Mouse (Mus musculus): Measurements from ENCODE around the gene Tecr. TPM values are rescaled to one million over a fixed set of nuclear protein-coding genes. Genes with fewer than 3 reads are reported as not detected.
"Not testable (repeated sequence)": the region's sequence is repeated elsewhere in the genome, so short reads cannot be mapped to it uniquely, and the experiment has no call there.

Gene Tecr
- polyA plus RNA-seq, 1 experiment from 2014 or later, result 349 TPM

DNA sequence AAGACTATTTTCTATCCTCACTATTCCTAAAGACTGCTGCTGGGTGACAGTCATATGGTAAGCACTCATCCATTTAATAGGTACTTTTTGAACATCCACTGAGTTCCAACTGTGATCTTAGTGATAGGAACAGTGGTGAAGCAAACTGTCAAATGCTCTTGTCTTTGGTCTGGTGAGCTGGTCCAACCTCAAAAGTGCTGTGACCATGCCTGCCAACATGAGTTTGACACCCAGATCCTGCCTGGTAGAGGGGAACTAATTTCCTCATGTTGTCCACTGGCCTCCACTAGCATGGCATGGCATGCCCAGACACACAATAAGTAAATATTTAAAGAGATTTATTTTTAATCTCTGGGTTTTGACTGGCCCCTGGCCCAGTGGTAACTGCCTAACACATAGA, 8.9 kb upstream of the Tecr start:
- Histone ChIP-seq H3K9ac (no peak overlapping the region), H3K4me1 (replicated peaks) (no peaks in the 10 kb centered on the region)
- ATAC-seq (replicated peaks; ENCODE audit: insufficient number of reproducible peaks, insufficient read depth, low FRiP score, low read depth), result no peak

DNA sequence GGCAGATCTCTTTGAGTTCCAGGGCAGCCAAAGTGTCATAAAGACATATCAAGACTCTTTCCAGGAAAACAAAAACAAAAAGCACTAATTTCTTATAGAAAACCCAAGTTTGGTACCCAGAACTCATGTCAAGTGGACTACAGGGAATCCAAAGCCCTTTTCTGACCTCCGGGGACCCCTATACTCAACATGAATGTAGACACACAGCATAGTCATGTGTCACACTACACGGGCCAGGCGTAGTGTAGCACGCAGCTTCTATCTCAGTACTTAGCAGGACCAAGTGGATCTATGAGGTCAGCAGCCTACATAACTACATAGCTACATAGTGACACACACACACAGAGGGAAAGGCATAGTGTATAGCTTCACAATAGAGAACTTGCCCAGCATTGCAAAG, 5.9 kb upstream of the Tecr start:
- Histone ChIP-seq H3K9me3 (replicated peaks) (no peaks in the 10 kb centered on the region), H3K27me3 (no peaks in the 10 kb centered on the region), H3K27ac (no peak overlapping the region), H3K4me3 (no peak overlapping the region), H3K36me3 (peaks cover 36% of the 10 kb centered on the region), H3K4me2 (no peak overlapping the region), H3K4me1 (replicated peaks) (peaks cover 20% of the 10 kb centered on the region), H3K9ac (no peak overlapping the region)
- ATAC-seq (replicated peaks; ENCODE audit: insufficient number of reproducible peaks, insufficient read depth, low FRiP score, low read depth), result no peak
- WGBS, result 80% methylated on average over 4 of the region's 4 CpGs

More for the DNA sequence above, 8.9 kb upstream of the Tecr start:
- Histone ChIP-seq H3K36me3 (peaks cover 18% of the 10 kb centered on the region; the same call in 1 of the 2 replicates), H3K27ac (no peak overlapping the region), H3K4me2 (no peak overlapping the region), H3K27me3 (no peaks in the 10 kb centered on the region), H3K9me3 (replicated peaks) (no peaks in the 10 kb centered on the region), H3K4me3 (no peak overlapping the region)

DNA sequence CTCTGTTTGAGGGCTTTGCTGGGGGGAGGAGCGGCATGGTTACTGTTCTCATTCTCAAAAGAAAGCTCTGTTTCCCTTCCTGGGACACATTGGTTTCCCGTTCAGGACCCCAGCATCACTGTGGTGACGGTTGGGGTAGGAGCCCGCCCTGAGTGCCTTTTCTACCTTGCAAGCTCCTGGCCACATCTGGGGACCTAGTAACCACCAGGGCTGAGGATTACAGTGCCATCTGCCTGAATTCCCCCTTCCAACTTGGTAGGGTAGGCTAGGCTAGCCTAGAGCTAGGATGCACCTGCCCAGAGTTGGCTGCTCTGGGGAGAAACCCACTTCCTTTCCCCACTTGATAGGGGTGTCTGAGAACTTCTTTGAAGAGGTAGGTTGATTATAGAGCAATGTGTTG, 4.2 kb upstream of the Tecr start:
- Histone ChIP-seq H3K27me3 (no peaks in the 10 kb centered on the region), H3K9ac (no peak overlapping the region), H3K4me2 (no peak overlapping the region), H3K4me3 (no peak overlapping the region), H3K9me3 (replicated peaks) (no peaks in the 10 kb centered on the region), H3K4me1 (replicated peaks) (peaks cover 24% of the 10 kb centered on the region), H3K36me3 (peaks cover 36% of the 10 kb centered on the region), H3K27ac (no peak overlapping the region)
- no peak for ATAC-seq (replicated peaks; ENCODE audit: insufficient number of reproducible peaks, insufficient read depth, low FRiP score, low read depth)
- 91% methylated on average over 4 of the region's 4 CpGs for WGBS

DNA sequence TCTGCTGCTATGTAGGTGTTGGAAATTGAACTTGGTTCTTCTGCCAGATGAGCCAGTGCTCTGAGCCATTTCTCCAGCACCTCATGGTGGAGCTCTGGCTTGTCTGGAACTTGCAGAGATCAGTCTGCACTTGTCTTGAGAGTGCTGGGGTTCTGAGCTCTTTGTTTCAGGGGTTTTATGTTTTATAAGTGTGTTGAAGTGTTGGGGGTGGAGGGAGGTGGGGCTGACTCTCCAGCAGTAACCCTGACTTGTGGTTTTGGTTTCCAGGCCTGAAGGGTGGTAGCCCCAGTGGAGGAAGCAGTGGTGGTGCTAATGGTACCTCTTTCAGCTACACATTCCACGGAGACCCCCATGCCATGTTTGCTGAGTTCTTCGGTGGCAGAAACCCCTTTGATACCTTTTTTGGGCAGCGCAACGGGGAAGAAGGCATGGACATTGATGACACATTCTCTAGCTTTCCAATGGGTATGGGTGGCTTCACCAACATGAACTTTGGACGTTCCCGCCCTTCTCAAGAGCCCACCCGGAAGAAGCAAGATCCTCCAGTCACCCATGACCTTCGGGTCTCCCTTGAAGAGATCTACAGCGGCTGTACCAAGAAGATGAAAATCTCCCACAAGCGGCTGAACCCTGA, 1.9 kb upstream of the Tecr start:
- Histone ChIP-seq H3K4me2 (peak overlapping the region; percentile 74), H3K27me3 (no peaks in the 10 kb centered on the region), H3K9me3 (replicated peaks) (no peaks in the 10 kb centered on the region), H3K9ac (peak overlapping the region; percentile 80), H3K27ac (no peak overlapping the region), H3K4me3 (peak overlapping the region; percentile 71), H3K4me1 (replicated peaks) (peaks cover 26% of the 10 kb centered on the region), H3K36me3 (peaks cover 36% of the 10 kb centered on the region)
- 87% methylated on average over 10 of the region's 10 CpGs for WGBS
- no peak for ATAC-seq (replicated peaks; ENCODE audit: insufficient number of reproducible peaks, insufficient read depth, low FRiP score, low read depth)

DNA sequence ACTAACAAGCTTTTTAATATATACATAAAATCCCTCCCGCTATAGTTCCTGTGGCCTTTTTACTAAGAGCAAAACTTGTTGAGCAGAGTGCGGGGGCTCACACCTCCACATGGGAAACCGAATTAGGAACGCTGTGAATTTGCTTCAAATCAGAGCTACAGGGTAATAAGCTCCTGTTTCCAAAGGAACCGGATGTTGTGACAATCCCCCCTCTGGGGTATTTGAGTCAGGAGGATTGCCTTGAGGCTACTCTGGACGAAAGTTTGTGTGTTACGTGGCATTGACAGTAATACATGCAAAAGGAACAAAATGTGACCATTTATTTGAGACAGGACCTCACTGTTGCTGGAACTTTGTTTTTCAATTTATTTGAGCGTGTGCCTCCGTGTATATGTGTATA, 1.3 kb upstream of the Tecr start:
- H3K4me2 ChIP-seq, result peak overlapping the region; percentile 74
- H3K4me3 ChIP-seq, result peak overlapping the region; percentile 71
- WGBS, result 22% methylated on average over 9 of the region's 9 CpGs
- peak overlapping the region; percentile 97 for H3K27ac ChIP-seq
- no peaks in the 10 kb centered on the region for H3K27me3 ChIP-seq
- H3K9ac ChIP-seq, result peak overlapping the region; percentile 80
- no peak for ATAC-seq (replicated peaks; ENCODE audit: insufficient number of reproducible peaks, insufficient read depth, low FRiP score, low read depth)
- H3K4me1 ChIP-seq (replicated peaks), result peaks cover 26% of the 10 kb centered on the region
- no peaks in the 10 kb centered on the region for H3K9me3 ChIP-seq (replicated peaks)
- peaks cover 33% of the 10 kb centered on the region for H3K36me3 ChIP-seq

DNA sequence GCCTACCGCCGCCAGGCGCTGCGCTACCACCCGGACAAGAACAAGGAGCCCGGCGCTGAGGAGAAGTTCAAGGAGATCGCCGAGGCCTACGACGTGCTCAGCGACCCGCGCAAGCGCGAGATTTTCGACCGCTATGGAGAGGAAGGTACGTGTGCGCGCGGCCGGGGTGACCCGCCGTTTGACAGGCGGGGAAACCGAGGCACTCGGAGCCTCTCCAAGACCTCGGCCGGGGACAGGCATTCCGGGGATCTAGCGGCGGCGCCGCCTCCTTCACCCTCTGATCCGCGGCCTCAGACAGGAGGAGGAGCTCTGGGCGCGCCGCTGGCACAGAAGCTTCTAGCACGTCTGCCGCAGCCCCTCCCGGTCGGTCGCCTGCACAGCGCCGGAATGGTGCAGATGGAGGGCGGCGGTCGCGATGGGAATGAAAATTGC, 643 bp upstream of the Tecr start:
- H3K36me3 ChIP-seq, result peaks cover 33% of the 10 kb centered on the region
- H3K4me1 ChIP-seq (replicated peaks), result peaks cover 26% of the 10 kb centered on the region
- H3K27ac ChIP-seq, result peak overlapping the region; percentile 97
- ATAC-seq (replicated peaks; ENCODE audit: insufficient number of reproducible peaks, insufficient read depth, low FRiP score, low read depth), result peak; percentile 80
- WGBS, result 0% methylated on average over 51 of the region's 51 CpGs
- no peaks in the 10 kb centered on the region for H3K9me3 ChIP-seq (replicated peaks)
- H3K9ac ChIP-seq, result peak overlapping the region; percentile 80
- no peaks in the 10 kb centered on the region for H3K27me3 ChIP-seq
- peak overlapping the region; percentile 71 for H3K4me3 ChIP-seq
- peak overlapping the region; percentile 74 for H3K4me2 ChIP-seq

DNA sequence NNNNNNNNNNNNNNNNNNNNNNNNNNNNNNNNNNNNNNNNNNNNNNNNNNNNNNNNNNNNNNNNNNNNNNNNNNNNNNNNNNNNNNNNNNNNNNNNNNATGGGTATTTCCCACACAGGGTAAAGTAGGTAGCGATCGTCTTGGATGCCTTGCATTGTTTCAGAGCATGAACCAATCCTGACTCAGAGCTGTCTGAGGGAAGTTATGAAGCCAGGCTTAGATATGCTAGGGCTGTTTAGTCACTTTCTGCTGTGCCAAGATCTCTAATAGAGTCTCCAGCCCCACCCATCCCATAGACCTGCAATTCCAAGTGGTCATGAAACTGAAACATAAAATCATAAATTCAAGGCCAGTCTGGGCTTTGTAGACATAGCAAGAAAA, 5.1 kb downstream of the Tecr start:
- no peak for ATAC-seq (replicated peaks; ENCODE audit: insufficient number of reproducible peaks, insufficient read depth, low FRiP score, low read depth)
- Histone ChIP-seq H3K27me3 (no peaks in the 10 kb centered on the region), H3K4me2 (no peak overlapping the region), H3K9ac (no peak overlapping the region), H3K9me3 (replicated peaks) (no peaks in the 10 kb centered on the region), H3K27ac (peak overlapping the region; percentile 12), H3K4me1 (replicated peaks) (peaks cover 21% of the 10 kb centered on the region), H3K4me3 (no peak overlapping the region), H3K36me3 (no peaks in the 10 kb centered on the region)
- 38% methylated on average over 2 of the region's 2 CpGs for WGBS

DNA sequence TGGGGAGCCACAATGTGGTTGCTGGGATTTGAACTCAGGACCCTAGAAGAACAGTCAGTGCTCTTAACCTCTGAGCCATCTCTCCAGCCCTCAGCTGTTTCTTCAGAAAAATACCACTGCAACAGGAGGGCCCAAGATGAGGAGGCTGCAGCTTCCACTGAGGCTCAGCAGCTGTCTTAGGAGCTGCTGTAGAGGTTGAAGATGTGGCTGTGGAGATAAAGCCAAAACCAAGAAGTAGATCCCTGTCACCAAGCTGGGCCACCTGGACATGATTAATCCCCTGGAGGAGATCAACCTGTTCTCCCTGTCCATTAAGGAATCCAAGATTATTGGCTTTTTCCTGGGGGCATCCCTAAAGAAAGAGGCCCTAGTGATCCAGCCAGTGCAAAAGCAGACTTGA, 8.0 kb downstream of the Tecr start:
- Histone ChIP-seq H3K4me2 (no peak overlapping the region), H3K27ac (peak overlapping the region; percentile 7; the same call in 1 of the 2 replicates), H3K4me3 (no peak overlapping the region), H3K36me3 (no peaks in the 10 kb centered on the region), H3K9ac (no peak overlapping the region), H3K4me1 (replicated peaks) (peaks cover 15% of the 10 kb centered on the region), H3K9me3 (replicated peaks) (no peaks in the 10 kb centered on the region), H3K27me3 (no peaks in the 10 kb centered on the region)
- no peak for ATAC-seq (replicated peaks; ENCODE audit: insufficient number of reproducible peaks, insufficient read depth, low FRiP score, low read depth)

DNA sequence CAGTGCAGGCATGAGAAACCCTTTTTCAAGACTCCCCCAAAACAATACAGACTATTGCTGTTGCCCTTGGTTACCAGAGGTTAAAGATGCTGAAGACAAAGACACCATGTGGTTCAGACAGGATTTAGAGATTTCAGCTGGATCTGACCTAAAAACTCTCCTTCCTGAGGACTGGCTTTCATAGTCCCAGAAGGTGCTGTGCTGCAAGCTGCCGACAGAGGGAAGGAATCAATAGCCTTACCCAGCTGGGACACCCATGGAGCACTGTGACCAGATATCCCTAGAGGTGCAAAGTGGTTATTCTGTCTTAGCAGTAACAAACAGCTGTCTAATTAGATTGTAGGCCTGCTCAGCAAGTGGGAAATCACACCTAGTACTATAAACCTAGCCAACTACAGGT, 9.6 kb downstream of the Tecr start:
- 16% methylated on average over 1 of the region's 1 CpGs for WGBS

DNA sequence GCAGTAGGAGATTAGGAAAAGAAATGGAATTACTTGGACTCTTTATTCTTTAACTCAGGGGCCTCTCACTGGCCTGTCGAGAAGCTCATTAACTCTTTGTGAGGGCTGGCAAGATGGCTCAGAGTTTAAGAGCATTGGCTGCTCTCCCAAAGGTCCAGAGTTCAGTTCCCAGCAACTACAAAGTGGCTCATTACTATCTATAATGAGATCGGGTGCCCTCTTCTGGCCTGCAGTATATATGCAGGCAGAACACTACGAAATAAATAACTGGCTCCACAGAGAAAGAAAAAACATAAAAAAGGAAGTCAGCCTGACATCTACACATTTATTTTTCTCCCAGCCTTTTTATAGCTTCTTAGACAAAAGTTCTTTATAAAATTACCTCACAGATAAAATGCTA, 11.4 kb downstream of the Tecr start:
- WGBS, result 22% methylated on average over 3 of the region's 3 CpGs
- Histone ChIP-seq H3K36me3 (no peaks in the 10 kb centered on the region), H3K9me3 (replicated peaks) (no peaks in the 10 kb centered on the region), H3K9ac (no peak overlapping the region), H3K4me3 (no peak overlapping the region), H3K27ac (no peak overlapping the region), H3K27me3 (no peaks in the 10 kb centered on the region), H3K4me2 (no peak overlapping the region), H3K4me1 (replicated peaks) (peaks cover 26% of the 10 kb centered on the region)
- no peak for ATAC-seq (replicated peaks; ENCODE audit: insufficient number of reproducible peaks, insufficient read depth, low FRiP score, low read depth)

More for the DNA sequence above, 9.6 kb downstream of the Tecr start:
- Histone ChIP-seq H3K27ac (no peak overlapping the region), H3K4me2 (no peak overlapping the region), H3K9me3 (replicated peaks) (no peaks in the 10 kb centered on the region), H3K9ac (no peak overlapping the region), H3K27me3 (no peaks in the 10 kb centered on the region), H3K4me3 (no peak overlapping the region), H3K36me3 (no peaks in the 10 kb centered on the region), H3K4me1 (replicated peaks) (peaks cover 18% of the 10 kb centered on the region)
- ATAC-seq (replicated peaks; ENCODE audit: insufficient number of reproducible peaks, insufficient read depth, low FRiP score, low read depth), result no peak

DNA sequence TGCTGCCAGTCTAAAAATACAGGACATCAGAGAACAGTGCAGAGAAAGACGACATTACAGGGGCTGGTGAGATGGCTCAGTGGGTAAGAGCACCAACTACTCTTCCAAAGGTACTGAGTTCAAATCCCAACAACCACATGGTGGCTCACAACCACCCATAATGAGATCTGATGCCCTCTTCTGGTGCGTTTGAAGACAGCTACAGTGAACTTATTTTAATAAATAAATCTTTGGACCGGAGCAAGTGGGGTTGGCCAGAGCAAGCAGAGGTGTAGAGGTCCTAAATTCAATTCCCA, 12.8 kb downstream of the Tecr start:
- H3K27me3 ChIP-seq; H3K9me3 ChIP-seq (replicated peaks); H3K36me3 ChIP-seq; ATAC-seq (replicated peaks; ENCODE audit: insufficient number of reproducible peaks, insufficient read depth, low FRiP score, low read depth): not testable (repeated sequence)
- 56% methylated on average over 3 of the region's 3 CpGs for WGBS
- Histone ChIP-seq H3K27ac (peak overlapping the region; percentile 93), H3K4me1 (replicated peaks) (peaks cover 25% of the 10 kb centered on the region), H3K4me2 (peak overlapping the region; percentile 95), H3K9ac (peak overlapping the region; percentile 66; the same call in 1 of the 2 replicates), H3K4me3 (peak overlapping the region; percentile 87)

DNA sequence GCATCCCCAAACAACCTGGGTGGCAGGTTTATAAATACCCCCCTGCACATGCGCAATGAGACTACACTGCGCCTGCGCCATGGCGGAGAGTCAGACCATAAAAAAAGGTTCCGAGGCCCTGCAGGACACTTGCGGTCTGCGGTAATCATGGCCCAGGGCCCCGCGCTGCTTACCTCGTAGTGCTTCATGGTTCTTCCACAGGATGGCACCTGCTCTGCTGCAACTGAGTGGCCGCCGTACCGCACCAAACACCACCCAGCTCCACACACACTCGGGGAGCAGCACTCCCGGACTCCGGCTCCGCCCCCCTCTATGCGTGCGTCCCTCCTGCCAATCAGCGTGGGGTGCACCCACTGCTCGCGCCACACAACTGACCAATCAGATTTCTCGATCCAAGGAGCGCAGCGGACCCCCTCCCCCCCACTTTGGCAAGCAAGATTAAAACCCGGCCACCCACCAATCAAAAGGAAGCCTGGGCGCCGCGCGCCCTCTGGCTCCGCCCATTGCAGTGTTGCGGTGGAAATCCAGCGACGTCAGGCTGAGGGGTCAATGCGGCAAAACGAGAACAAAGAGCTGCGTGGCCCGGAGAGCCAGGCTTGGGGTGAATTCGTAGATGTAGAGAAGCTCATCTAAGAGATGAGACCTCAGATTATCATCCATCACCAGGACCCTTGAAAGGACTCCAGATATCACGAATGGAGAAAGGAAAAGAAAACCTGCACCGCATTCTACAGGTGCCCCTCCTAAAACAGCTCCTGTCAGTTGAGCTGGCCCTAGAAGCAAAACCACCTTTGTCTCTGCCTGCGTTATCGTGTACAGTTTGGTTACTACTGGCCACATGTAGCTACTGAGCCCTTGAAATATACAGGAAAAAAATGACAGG, 13.4 kb downstream of the Tecr start:
- Histone ChIP-seq H3K4me3 (peak overlapping the region; percentile 87), H3K27ac (peak overlapping the region; percentile 93), H3K27me3 (no peaks in the 10 kb centered on the region), H3K4me2 (peak overlapping the region; percentile 95), H3K9ac (peak overlapping the region; percentile 86), H3K36me3 (no peaks in the 10 kb centered on the region), H3K4me1 (replicated peaks) (peaks cover 23% of the 10 kb centered on the region), H3K9me3 (replicated peaks) (no peaks in the 10 kb centered on the region)
- under 1% methylated on average over 43 of the region's 43 CpGs for WGBS
- peak; percentile 99 for ATAC-seq (replicated peaks; ENCODE audit: insufficient number of reproducible peaks, insufficient read depth, low FRiP score, low read depth)
